Mouse (Mus musculus) MEL (cell line): ENCODE results near the gene Camk1d.

Source experiments
- CTCF ChIP-seq, 3 experiments: IDR thresholded peaks in 2 of 3; conservative IDR thresholded peaks in 1 of 3; 2 replicates each; pipeline ENCODE4 v1.5.1; 2011 to 2012; ENCODE audit warnings: low read length in 3 of 3, low read depth in 2 of 3, mild to moderate bottlenecking in 2 of 3, improper control_type of control experiment in 1 of 3, inconsistent platforms in 1 of 3, mixed read lengths in 1 of 3, moderate library complexity in 1 of 3; ENCODE audit not compliant: control insufficient read depth in 1 of 3, insufficient read depth in 1 of 3, poor library complexity in 1 of 3, severe bottlenecking in 1 of 3
- ELF1 ChIP-seq: IDR thresholded peaks from 2 replicates; pipeline ENCODE4 v1.6.1; 2014; ENCODE audit warnings: low read depth, mild to moderate bottlenecking, inconsistent platforms, low read length, improper control_type of control experiment, moderate library complexity
- EP300 ChIP-seq, 2 experiments: IDR thresholded peaks; 2 replicates each; pipeline ENCODE4 v1.6.1; 2011; ENCODE audit warnings: improper control_type of control experiment in 2 of 2, low read length in 2 of 2, low read depth in 1 of 2, mild to moderate bottlenecking in 1 of 2
- ETS1 ChIP-seq: IDR thresholded peaks from 2 replicates; pipeline ENCODE4 v1.6.1; 2012; ENCODE audit warnings: low read depth, mild to moderate bottlenecking, inconsistent platforms, low read length, improper control_type of control experiment, moderate library complexity
- MAZ ChIP-seq: IDR thresholded peaks from 2 replicates; pipeline ENCODE4 v1.6.1; 2012; ENCODE audit warnings: low read depth, mild to moderate bottlenecking, inconsistent platforms, low read length, improper control_type of control experiment
- MEF2A ChIP-seq: IDR thresholded peaks from 2 replicates; pipeline ENCODE4 v1.6.1; 2014; ENCODE audit warnings: low read depth, mild to moderate bottlenecking, inconsistent platforms, low read length, improper control_type of control experiment; ENCODE audit not compliant: poor library complexity, insufficient replicate concordance, severe bottlenecking; ENCODE audit errors: extremely low read depth
- NELFE ChIP-seq: IDR thresholded peaks from 2 replicates; pipeline ENCODE4 v1.6.1; 2011; ENCODE audit warnings: low read depth, low read length, improper control_type of control experiment
- POLR2A ChIP-seq, 2 experiments: IDR thresholded peaks; 2 replicates each; pipeline ENCODE4 v1.6.1; 2011 to 2012; ENCODE audit warnings: low read length in 2 of 2, mild to moderate bottlenecking in 2 of 2, control low read depth in 1 of 2, improper control_type of control experiment in 1 of 2, low read depth in 1 of 2, moderate library complexity in 1 of 2; ENCODE audit not compliant: control insufficient read depth in 1 of 2, insufficient read depth in 1 of 2, poor library complexity in 1 of 2
- SMC3 ChIP-seq: IDR thresholded peaks from 2 replicates; pipeline ENCODE4 v1.6.1; 2011; ENCODE audit warnings: low read depth, low read length, improper control_type of control experiment
- TBP ChIP-seq: IDR thresholded peaks from 2 replicates; pipeline ENCODE4 v1.8.0; 2011; ENCODE audit warnings: low read depth, low read length, improper control_type of control experiment
- USF1 ChIP-seq: IDR thresholded peaks from 2 replicates; pipeline ENCODE4 v1.6.1; 2014; ENCODE audit warnings: low read depth, mild to moderate bottlenecking, inconsistent platforms, low read length, improper control_type of control experiment, moderate library complexity
- ZC3H11A ChIP-seq: IDR thresholded peaks from 2 replicates; pipeline ENCODE4 v1.6.1; 2012; ENCODE audit warnings: low read depth, mild to moderate bottlenecking, inconsistent platforms, low read length, improper control_type of control experiment
- ZNF384 ChIP-seq: IDR thresholded peaks from 2 replicates; pipeline ENCODE4 v1.6.1; 2012; ENCODE audit warnings: low read depth, mild to moderate bottlenecking, inconsistent platforms, low read length, improper control_type of control experiment

- TF ChIP-seq CTCF (IDR thresholded peaks at IDR 0.05 in 2 of 3, conservative IDR thresholded peaks at IDR 0.05 in 1 of 3; ENCODE audit: control insufficient read depth in 1 of 3, insufficient read depth in 1 of 3, low read depth in 2 of 3, low read length in 3 of 3, poor library complexity in 1 of 3, severe bottlenecking in 1 of 3) (no peak), EP300 (IDR thresholded peaks at IDR 0.05; ENCODE audit: low read depth in 1 of 2, low read length in 2 of 2) (no peak), SMC3 (no peak), POLR2A (IDR thresholded peaks at IDR 0.05; ENCODE audit: control insufficient read depth in 1 of 2, insufficient read depth in 1 of 2, low read depth in 1 of 2, low read length in 2 of 2, poor library complexity in 1 of 2) (no peak), MEF2A (no peak), ELF1 (no peak), USF1 (no peak), ETS1 (no peak), ZC3H11A (no peak), NELFE (no peak), MAZ (no peak), ZNF384 (no peak), TBP (no peak)
Measured at GRCm38 (mm10) chr2:5618361-5618896, 95.9 kb downstream of the Camk1d start.
